Mouse (Mus musculus): ENCODE measurements around the gene Cstad.

- TF ChIP-seq CTCF (IDR thresholded peaks at IDR 0.05; ENCODE audit: low read depth) (peak; percentile 73), EP300 (optimal IDR thresholded peaks at IDR 0.05) (peak; percentile 36)
Measured at GRCm38 (mm10) chr2:30613574-30613973, 18.7 kb downstream of the Cstad start.
